Mouse (Mus musculus): ENCODE measurements around the gene Sdhaf2. TPM values are rescaled to one million over a fixed set of nuclear protein-coding genes. Genes with fewer than 3 reads are reported as not detected.

Sdhaf2 gene
- total RNA-seq, 2 experiments from 2014 or later: 42.9 to 58.9 TPM

DNA sequence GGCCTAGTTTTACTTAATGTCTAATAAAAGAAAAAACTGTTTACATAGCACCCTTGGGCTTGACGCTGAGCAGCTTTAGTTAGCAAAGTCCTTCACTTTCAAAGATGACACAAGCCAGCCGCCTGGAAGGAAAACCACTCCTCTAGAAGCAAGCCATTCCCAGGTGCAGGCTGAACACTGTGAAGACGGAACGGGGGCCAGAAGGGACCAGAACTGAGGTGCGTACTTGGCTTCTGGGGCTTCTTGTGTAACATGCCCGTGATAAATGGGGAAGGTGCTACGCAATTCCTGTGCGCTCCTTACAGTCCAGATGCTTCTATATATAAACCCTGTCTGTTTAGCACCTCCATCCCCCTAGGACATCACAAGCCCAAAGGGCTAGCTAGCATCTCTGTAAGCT lies 25.4 kb downstream of the Sdhaf2 start:
- ATAC-seq (replicated peaks; ENCODE audit: poor library complexity, severe bottlenecking): no peak

GRCm38 (mm10) chr19:10497512-10498160 lies 28.3 kb downstream of the Sdhaf2 start:
- peak; percentile 81 for ATAC-seq (replicated peaks; ENCODE audit: poor library complexity, severe bottlenecking)

GRCm38 (mm10) chr19:10496976-10497375 lies 29.0 kb downstream of the Sdhaf2 start:
- no peak for ATAC-seq (replicated peaks; ENCODE audit: poor library complexity, severe bottlenecking)

- ATAC-seq (replicated peaks; ENCODE audit: poor library complexity, severe bottlenecking): no peak
Observed at GRCm38 (mm10) chr19:10495670-10496069, 30.3 kb downstream of the Sdhaf2 start.

- peak; percentile 74 for ATAC-seq (replicated peaks; ENCODE audit: poor library complexity, severe bottlenecking)
Observed at GRCm38 (mm10) chr19:10486264-10486738, 39.6 kb downstream of the Sdhaf2 start.

DNA sequence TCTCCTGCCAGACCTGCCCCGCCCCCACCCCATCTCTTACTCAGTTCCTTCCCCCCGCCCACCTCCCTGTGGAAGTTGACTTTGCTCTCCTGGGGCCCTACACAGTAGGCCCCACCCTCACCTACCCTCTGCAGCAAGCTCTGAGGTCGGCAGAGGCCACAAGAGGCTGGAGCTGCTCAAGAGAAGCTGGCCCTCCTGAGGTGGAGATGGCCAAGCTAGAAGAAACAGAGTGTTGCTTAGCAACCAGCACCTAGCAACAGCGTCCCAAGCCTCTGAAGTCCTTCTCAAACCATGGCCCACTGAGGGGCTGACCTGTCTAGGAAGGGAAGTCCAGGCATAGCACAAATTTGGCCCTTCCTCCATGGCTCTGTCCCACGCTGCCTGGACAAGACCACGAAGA lies 43.2 kb downstream of the Sdhaf2 start, which contains the start of gene Ppp1r32:
Gene Ppp1r32 (minus strand): TSS at position 226 of the 400 bp plus-strand sequence.
- ATAC-seq (replicated peaks; ENCODE audit: poor library complexity, severe bottlenecking): no peak

DNA sequence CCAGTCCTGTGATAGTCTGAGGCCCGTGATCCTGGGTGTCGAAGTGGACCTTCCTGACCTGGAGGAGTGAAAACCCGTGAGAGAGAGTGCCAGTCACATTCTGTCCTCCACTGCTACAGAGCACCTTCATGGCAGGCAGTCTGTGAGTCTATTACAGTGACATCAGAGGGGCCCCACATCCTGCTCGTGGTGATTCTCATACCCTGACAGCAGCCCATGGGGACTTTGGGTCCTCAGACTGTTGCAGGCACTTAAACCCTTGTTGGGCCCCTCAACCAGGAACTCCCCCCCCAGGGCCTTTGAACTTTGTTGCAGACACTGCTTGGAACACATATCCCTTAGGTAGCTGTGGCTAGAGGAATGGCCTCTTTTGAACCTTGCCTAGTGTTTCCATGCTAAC lies 46.4 kb downstream of the Sdhaf2 start:
- ATAC-seq (replicated peaks; ENCODE audit: poor library complexity, severe bottlenecking): no peak

DNA sequence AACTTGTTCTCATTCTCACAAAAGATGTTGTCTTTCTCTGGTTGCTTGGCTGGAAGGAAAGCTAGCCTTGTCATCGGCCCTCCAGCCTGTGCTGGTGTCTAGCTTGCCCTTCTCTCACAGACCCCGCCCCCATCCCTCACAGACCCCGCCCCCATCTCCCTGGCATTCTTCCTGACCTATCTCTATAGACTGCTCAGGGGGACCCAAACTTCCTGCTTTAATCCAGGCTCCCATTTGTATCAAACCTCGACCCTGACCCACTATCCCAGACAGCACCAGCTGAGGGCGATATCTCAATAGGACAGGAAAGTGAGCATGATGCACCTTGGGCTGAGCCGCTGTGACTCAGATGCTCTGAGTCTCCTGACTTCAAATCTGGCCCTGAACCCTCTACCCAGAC lies 52.2 kb downstream of the Sdhaf2 start:
- ATAC-seq (replicated peaks; ENCODE audit: poor library complexity, severe bottlenecking): no peak

GRCm38 (mm10) chr19:10472958-10473357 lies 53.0 kb downstream of the Sdhaf2 start:
- ATAC-seq (replicated peaks; ENCODE audit: poor library complexity, severe bottlenecking): no peak

DNA sequence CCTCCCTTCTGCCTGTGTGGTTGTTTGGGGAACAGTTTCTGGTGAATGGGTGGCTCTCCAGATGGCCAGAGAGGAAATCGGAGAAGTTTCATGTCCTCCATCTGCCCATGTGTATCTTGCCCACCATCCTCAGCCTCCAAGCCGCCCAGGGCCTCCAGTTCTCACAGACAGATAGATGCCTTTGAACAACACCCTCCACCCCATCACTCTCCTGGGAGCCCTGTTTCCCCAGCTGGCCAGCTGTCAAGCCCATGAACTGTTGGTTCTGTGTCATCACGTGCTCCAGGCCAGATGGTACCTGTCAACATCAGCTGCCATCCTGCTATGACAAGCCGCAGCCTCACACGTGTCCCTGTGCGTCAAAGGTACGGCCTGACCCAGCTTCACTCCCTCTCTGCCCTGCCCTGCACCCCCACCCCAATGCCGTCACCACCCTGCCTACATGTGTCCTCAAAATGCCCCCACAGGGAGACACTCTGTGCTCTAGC lies 56.7 kb downstream of the Sdhaf2 start:
- ATAC-seq (replicated peaks; ENCODE audit: poor library complexity, severe bottlenecking): no peak

DNA sequence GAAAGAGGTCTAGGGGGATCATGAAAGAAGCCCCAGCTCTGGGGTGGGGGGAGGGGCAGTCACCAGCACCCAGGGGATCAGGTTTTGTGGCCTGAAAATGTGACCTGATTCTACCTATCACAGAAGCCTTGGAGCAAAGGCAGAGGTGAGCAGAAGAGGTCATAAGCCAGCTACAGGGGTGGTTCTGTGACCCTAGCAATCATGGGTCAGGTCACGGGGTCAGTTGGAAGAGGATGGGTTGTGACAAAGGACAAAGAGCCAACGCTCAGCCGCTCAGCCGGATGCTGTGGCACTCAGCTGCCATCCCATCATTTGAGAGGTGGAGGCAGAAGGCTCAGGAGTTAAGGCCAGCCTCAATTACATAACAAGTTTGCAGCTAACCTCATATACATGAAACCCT lies 61.5 kb downstream of the Sdhaf2 start:
- ATAC-seq (replicated peaks; ENCODE audit: poor library complexity, severe bottlenecking): no peak

- ATAC-seq (replicated peaks; ENCODE audit: poor library complexity, severe bottlenecking): no peak
Observed at GRCm38 (mm10) chr19:10461584-10461983, 64.4 kb downstream of the Sdhaf2 start.

GRCm38 (mm10) chr19:10459907-10460306 lies 66.0 kb downstream of the Sdhaf2 start:
- no peak for ATAC-seq (replicated peaks; ENCODE audit: poor library complexity, severe bottlenecking)

GRCm38 (mm10) chr19:10458096-10458495 lies 67.8 kb downstream of the Sdhaf2 start:
- ATAC-seq (replicated peaks; ENCODE audit: poor library complexity, severe bottlenecking): 0 out of 2 replicates have a peak, but pooled peaks have one; percentile 24

DNA sequence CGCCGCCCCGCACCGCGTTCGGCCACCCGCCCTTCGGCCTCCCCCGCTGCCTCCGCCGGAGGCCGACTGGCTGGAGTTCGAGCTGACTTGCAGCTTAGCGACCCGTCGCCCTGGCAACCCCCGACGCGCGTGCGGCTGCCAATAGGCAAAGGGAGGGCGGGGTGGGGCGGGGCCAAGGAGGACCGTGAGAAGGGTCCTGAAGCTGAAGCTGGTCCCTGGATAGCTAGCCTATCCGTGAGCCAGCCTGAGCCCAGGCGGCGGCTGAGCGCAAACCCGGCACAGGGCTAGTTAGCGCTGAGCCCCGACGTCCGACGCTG lies 68.5 kb downstream of the Sdhaf2 start:
- 0 out of 2 replicates have a peak, but pooled peaks have one; percentile 8 for ATAC-seq (replicated peaks; ENCODE audit: poor library complexity, severe bottlenecking)

DNA sequence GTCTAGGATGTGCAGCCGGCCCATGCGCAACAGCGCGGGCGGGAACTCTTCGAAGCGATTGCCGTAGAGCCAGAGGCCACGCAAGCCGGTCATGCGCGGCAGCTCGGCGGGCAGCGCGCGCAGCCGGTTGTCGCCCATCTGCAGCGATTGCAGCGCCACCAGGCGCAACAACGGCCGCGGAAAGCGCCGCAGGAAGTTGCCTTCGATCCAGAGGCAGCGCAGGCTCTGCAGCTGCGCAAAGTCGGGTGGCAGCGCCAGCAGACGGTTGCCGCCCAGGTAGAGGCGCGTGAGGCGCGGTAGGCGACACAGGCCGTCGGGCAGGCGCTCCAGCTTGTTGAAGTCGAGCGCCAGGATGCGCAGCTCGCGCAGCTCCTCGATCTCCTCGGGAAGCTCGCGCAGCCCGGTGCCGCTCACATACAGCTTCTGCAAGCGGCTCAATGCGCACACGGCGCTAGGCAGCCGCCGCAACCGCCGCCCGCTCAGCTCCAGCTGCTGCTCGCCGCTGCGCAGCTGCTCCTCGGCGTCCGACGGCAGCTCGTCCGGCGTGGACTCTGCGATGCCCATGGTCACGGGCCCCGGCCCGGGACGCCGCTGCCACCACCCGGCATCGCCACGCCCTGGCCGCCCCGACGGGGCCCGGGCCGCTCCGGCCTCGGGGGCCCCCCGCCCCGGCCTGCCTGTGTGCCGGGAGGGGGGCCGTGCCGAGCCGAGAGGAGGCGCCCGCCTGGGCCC lies 69.0 kb downstream of the Sdhaf2 start, which contains the start of gene Lrrc10b:
Gene Lrrc10b (minus strand): TSS at position 722 of the 732 bp plus-strand sequence.
- peak; percentile 66 for ATAC-seq (replicated peaks; ENCODE audit: poor library complexity, severe bottlenecking)

GRCm38 (mm10) chr19:10455437-10455806 lies 70.5 kb downstream of the Sdhaf2 start:
- ATAC-seq (replicated peaks; ENCODE audit: poor library complexity, severe bottlenecking): no peak

- ATAC-seq (replicated peaks; ENCODE audit: poor library complexity, severe bottlenecking): no peak
Observed at GRCm38 (mm10) chr19:10454718-10455436, 71.1 kb downstream of the Sdhaf2 start.

All from granulocyte monocyte progenitor cell, adult 5-6 weeks (primary cell).